Mouse (Mus musculus): ENCODE measurements around the gene Elf1. TPM values are rescaled to one million over a fixed set of nuclear protein-coding genes. Genes with fewer than 3 reads are reported as not detected.

Gene Elf1
- 112 TPM for polyA plus RNA-seq (2014; fragmentation: Illumina TruSeq; extraction: RNeasy Lipid Tissue Mini Kit (QIAGEN cat#74804); ENCODE audit: low replicate concordance)

GRCm38 (mm10) chr14:79480624-79481338 is at the start of gene Elf1:
Gene Elf1 (plus strand): TSS chr14:79481194.

DNA sequence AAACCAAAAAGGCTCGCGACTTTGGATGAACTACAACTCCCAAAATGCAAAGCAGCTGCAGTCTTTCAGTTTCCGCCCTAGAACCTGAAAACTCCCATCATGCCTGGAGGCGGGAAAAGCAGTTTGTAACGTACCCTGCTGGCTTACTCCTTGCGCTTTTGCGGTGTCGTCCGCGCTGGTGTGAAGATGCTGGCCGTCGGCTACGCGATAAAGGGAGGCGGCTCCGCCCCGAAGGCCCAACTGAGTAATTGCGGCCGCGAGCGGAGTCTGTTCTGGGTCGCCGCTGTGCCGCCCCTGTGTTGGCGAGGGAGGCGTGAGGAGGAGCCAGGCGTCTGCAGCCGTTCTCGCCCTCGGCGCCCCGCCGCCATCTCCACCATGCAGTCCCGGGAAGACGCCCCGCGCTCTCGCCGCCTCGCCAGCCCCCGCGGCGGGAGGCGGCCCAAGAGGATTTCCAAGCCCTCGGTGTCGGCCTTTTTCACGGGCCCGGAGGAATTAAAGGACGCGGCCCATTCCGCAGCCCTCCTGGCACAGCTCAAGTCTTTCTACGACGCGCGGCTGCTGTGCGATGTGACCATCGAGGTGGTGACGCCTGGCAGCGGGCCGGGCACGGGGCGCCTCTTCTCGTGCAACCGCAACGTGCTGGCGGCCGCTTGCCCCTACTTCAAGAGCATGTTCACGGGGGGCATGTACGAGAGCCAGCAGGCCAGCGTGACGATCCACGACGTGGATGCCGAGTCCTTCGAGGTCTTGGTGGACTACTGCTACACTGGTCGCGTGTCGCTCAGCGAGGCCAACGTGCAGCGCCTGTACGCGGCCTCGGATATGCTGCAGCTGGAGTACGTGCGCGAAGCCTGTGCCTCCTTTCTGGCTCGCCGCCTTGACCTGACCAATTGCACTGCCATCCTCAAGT is 29.1 kb upstream of the Elf1 start, which contains the start of gene Kbtbd6:
TSS of gene Kbtbd6 (plus strand) at position 155 of the 910 bp plus-strand sequence.

GRCm38 (mm10) chr14:79481339-79482151 is 551 bp downstream of the Elf1 start, which contains the start of gene Wbp4:
Gene Wbp4 (minus strand): TSS chr14:79481520.

GRCm38 (mm10) chr14:79587139-79587851 is 106.3 kb downstream of the Elf1 start, which contains the start of gene Sugt1:
Gene Sugt1 (plus strand): TSS chr14:79587691.

Other genes with a start within 250 kb of the Elf1 start
- gene Zfp957, start 233.8 kb upstream of the Elf1 start, polyA plus RNA-seq (2014; fragmentation: Illumina TruSeq; extraction: RNeasy Lipid Tissue Mini Kit (QIAGEN cat#74804); ENCODE audit: low replicate concordance), result not detected
- gene Rgcc, start 179.5 kb upstream of the Elf1 start, polyA plus RNA-seq (2014; fragmentation: Illumina TruSeq; extraction: RNeasy Lipid Tissue Mini Kit (QIAGEN cat#74804); ENCODE audit: low replicate concordance), result 1.9 TPM
- gene Naa16, start 90.4 kb upstream of the Elf1 start, polyA plus RNA-seq (2014; fragmentation: Illumina TruSeq; extraction: RNeasy Lipid Tissue Mini Kit (QIAGEN cat#74804); ENCODE audit: low replicate concordance), result 54.9 TPM
- gene Mtrf1, start 83.4 kb upstream of the Elf1 start, polyA plus RNA-seq (2014; fragmentation: Illumina TruSeq; extraction: RNeasy Lipid Tissue Mini Kit (QIAGEN cat#74804); ENCODE audit: low replicate concordance), result 7.6 TPM
- gene Kbtbd7, start 54.7 kb upstream of the Elf1 start, polyA plus RNA-seq (2014; fragmentation: Illumina TruSeq; extraction: RNeasy Lipid Tissue Mini Kit (QIAGEN cat#74804); ENCODE audit: low replicate concordance), result 25.2 TPM
- 2.2 TPM for gene Kbtbd6, start 29.4 kb upstream of the Elf1 start, polyA plus RNA-seq (2014; fragmentation: Illumina TruSeq; extraction: RNeasy Lipid Tissue Mini Kit (QIAGEN cat#74804); ENCODE audit: low replicate concordance)
- 44.1 TPM for gene Wbp4, start 326 bp downstream of the Elf1 start, polyA plus RNA-seq (2014; fragmentation: Illumina TruSeq; extraction: RNeasy Lipid Tissue Mini Kit (QIAGEN cat#74804); ENCODE audit: low replicate concordance)
- 251 TPM for gene Sugt1, start 106.5 kb downstream of the Elf1 start, polyA plus RNA-seq (2014; fragmentation: Illumina TruSeq; extraction: RNeasy Lipid Tissue Mini Kit (QIAGEN cat#74804); ENCODE audit: low replicate concordance)
- gene Cnmd, start 181.0 kb downstream of the Elf1 start, polyA plus RNA-seq (2014; fragmentation: Illumina TruSeq; extraction: RNeasy Lipid Tissue Mini Kit (QIAGEN cat#74804); ENCODE audit: low replicate concordance), result not detected

Data from small intestine, adult 10 weeks (tissue).